Mouse (Mus musculus) spleen, postnatal 36 days (tissue): ENCODE data around the gene Tmem237.

Source experiments
- DNase-seq, 2 experiments: peaks; one replicate each; pipeline ENCODE4 v3.0.0; 2022; ENCODE audit warnings: low spot score in 2 of 2, mixed read lengths in 1 of 2

Gene Tmem237

DNA sequence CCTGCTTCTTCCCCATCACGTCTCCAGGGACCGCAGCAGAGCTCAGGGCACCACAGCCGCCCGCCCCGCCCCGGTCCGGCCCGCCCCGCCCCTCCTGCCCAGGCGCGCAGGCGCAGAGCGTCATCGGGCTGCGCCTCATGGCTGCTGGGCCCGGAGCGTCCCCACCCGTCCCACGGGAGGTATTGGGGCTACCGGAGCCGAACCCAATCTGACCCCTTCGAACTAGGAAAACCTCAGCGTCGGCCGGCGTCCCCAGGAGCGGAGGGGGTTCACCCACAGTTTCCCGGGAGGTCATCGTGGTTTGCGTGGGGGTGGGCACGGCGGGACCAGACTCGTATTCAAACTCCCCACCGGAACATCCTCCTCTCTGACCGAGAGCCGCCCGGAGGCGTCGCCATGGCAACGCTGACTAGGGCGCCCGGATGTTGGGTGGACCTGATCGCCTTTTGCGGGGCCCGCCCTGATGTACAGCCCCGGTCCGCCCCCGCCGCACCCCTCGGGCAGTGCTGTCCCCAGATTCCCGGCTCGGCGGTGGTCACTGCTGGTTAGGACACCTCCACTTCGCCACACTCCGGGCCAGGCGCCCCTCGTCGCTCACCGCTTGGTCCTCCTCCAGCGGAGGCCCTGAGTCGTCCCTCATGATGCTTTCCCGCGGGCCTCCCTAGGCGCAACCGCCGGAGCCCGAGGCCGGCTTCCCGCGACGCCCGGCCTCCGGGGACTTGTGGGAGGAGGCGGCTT is at the start of gene Tmem237:
Tmem237 (minus strand) TSS at position 689 of the 738 bp plus-strand sequence.
- peak; percentile 87 to 88 for DNase-seq

DNA sequence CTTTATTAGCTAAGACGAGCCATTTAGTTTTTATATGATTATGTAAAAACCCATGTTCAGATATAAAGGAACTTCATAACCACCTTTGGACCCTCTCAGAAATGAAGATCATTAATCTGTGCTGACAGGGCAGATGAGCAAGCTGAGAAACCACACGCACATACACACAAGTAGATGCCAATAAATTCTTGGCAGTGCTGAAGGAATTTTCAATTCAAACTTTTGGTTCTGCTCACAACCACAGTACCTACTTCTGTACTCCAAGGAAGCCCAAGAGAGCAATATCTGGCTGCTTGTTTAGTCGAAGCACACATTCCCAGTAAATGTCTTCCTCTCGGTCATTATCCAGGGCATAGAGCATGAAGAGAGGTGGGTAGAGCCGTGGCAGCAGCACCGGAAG is 49.4 kb upstream of the Tmem237 start:
- no peak for DNase-seq

DNA sequence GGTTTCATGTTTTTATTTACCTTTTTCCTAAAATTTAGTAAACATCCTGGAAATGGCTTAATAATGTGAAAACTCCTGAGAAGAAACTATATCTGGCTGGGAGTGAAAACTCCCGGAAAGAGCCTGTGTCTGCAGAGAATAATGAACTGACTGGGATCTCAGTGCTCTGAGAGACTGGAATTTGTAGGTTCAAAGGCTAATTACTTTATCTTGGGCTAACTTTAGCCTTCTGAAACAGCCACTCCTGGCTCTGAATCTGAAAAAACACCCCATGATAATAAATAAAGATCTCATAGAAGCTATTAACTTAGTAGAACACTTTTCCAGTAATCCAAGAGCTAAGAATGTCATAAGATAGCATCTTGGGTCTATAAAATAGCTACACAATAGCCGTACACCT is 48.3 kb upstream of the Tmem237 start:
- DNase-seq = no peak

DNA sequence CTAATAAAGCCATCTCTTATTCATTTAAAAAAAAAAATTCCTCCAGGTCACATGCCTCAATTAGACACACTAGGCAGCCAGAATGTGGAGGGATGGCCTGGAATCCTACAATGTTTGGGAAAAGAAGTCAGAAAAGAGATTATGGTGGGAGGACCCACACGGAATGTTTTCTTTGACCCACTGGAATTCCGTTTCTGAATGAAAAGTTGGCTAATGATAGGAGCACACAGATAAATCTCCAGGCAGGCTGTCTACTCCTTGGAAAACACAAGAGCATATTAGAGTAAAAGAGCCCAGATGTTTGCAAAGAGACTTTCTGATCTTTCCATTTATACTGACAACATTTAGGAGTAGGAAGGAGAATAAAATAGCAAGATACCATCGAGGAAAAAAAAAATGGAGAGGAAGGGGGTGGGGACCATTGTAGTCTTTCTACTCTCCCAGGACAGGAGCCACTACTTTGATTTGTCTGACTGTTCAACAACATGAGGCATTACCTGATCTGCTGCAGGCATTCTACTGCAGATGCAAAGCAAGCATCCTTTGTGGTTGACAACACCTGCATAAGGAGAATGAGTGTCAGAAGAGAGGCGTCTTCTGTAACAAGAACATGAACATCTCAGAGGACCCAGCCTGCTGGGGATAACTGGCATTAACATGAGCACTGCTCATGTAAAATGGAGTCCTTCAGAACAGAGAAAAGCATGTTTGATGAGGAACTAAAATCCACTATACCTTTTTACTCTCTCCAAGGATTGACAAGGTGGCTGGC is 47.6 kb upstream of the Tmem237 start:
- no peak for DNase-seq

DNA sequence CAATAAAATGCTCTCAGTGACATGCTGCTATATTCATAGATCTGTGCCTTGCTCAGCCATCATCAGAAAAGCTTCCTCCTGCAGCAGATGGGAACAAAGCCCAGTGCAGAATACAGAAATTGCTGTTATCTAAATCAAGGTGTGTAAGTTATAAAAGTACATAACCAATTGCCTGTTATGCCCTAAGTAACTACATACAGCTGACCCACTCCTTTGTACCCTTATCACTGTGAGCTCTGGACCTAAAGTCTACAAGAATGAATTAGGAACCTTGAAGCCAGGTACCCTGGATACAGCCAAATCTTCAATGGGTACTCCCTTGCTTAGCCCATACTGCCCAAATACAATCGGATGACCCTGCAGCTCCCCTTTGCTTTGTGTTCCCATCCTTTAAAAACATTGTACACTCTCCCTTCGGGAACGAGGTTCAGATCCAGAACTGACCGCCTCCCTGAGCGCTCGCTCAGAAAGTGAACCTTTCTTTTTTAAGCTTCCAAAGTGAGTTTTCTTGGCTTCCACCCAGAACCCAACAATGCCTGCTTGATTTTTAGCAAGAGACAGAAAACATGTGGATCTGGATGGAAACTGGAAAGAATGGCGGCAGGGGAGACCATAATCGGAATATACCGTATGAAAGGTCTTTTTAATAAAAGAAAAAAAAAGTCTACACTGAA is 46.2 kb upstream of the Tmem237 start:
- DNase-seq = no peak

DNA sequence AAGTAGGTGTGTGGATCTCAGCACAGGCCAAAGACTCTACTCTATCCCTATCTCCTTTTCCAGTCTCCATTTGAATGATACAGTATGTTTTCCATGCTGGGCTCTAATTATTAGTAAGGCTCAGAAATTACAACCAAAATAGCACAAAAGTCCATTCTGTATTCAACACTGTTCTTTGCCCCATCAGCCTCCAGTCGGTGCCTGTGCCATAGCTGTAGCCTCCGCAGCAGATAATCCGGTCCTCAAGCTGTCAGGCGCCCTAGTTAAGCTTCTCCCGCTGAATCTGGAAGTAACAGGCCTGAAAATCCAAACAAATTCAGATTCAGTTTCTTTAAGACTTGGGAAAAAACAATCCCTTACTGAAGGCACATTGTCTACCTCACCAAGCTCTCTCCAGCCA is 43.7 kb upstream of the Tmem237 start:
- no peak for DNase-seq

DNA sequence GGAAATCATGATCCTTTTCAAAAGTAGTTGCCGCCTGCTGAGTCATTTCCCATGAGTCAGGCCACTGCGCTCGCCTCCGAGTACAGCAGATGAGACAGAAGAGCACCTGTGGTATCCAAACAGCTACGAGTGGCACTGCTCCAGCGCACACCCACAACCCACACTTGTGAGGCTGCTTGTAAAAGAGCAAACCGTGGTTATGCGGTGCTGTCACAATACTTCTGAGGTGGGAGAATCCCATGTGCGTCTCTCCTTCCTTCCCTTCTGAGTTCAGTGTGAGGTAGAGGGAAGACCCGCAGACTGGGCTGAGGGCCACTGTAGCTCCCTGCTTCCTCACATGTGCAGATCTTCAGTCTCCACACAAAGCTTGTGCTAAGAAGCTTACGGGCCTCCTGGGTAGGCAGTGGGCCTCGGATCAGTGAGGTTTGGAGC is 42.8 kb upstream of the Tmem237 start, which contains the start of gene Mpp4:
Mpp4 (minus strand) TSS at position 360 of the 432 bp plus-strand sequence.
- DNase-seq = no peak

DNA sequence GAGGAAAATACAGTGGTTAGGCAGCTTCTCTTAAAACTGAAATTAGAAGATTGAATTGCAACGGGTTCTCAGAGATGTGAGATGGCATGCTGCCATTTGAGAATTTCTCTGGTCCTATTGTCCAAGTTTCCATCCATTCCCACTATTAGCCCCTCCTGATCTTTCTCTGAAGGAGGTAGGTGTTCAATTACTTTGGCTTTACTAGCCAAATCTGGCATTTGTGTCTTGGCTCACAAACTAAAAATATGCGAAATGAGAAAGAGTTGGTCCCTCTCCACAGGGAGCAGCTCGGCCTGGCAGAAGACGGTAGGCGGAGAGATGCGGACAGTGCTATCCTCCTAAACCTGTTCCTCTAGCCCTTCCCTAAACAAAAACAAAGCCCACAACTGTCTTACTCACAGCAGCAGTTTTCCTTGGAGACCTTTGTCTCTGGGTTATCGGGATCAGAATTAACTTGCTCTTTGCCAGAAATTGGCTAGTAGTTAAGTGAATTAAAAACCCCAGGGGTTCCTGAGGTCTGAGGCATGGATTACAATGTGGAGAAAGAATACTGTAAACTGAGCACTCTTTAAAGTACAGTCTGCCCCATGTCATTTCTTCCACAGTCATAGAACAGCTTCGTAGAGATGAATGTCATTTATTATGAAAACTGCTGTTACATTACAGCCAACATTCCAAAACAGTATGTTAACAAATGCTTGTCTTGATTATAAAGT is 42.3 kb upstream of the Tmem237 start:
- no peak for DNase-seq

DNA sequence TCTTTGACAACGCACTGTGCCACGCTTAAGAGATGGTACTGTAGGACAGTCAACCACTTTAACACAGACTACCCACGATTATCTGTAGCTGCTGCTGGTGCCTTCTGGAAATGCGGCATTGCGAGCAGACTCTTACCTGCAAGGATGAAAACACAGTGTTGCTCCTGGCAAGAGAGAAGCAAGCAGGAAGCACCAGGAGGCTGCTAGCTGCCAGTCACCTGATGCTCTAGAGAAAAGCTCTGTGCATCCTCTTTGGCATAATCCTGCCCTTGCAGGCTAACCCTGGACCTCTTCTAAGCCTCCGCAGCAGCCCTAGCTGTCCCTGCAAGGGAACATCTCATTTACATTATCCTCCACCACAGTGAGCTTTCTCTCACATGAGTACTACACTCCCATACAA is 41.2 kb upstream of the Tmem237 start:
- no peak for DNase-seq

DNA sequence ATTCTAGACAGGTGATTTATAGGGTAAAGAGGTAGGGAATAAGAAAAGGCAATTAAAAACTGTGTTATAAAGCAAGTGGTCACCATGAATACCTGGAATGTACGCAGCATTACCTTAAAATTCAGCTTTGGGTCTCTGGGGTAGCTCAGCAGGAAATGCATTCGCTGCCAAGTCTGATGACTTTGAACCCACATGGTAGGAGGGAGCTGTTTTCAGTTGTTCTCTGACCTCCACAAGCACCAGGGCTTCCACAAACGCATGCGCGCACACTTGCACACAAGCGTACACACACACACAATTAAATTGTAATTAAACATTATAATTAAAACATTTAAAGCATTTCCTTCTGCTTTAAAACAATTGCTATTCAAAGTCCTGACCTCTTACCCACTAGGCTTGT is 40.7 kb upstream of the Tmem237 start:
- no peak for DNase-seq

DNA sequence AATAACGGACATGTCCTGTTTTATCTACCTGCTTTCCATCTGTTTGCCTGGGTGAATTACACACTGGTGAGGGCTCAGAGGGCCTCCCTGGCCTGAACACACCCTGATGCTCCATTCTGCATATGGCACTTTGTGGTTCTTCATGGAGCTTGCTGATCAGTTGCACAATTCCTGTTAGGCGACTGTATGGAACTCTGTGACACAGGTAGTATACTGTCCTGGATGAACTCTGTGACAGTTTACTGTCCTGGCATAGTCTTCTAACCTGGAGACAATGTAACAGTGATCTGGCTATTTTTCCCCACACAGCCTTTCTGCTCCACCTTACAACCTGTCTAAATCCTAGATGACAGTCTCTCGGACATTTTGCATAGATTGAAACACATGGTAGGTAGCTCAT is 38.9 kb upstream of the Tmem237 start:
- DNase-seq = no peak

DNA sequence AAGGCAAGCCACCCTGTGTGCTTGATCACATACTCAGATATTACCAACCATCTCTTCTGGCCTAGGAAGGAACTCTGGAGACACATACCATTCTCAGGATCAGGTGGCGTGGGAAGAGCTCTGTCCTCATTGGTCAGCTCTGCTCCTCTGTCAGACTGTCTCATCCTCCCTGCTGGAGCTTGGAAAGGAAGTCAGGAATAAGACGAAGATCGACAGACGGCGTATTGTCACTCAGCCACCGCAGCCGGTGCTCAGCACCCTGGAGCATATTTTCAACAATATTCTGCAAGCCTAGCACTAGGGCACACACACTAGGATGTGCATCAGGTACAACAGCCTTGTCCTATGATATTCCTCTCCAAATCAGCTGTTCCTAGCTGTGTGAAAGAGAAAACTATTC is 38.3 kb upstream of the Tmem237 start:
- no peak for DNase-seq

DNA sequence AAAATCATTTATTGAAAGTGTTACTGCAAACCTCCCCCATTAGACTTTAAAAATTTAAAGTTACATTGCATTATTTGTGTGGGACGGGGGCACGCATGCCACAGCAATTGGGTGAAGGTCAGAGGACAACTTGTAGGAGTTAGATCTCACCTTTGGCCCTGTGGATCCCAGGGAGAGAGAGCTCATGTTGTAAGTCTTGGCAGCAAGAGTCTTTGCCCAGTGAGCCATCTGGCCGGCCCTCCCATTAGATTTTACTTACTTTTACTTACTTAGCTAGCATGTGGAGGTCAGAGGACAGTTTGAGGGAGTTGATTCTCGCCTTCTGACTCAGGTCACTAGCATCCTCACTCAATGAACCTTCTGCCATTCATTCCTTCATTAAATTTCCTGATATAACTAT is 37.6 kb upstream of the Tmem237 start:
- DNase-seq = no peak

DNA sequence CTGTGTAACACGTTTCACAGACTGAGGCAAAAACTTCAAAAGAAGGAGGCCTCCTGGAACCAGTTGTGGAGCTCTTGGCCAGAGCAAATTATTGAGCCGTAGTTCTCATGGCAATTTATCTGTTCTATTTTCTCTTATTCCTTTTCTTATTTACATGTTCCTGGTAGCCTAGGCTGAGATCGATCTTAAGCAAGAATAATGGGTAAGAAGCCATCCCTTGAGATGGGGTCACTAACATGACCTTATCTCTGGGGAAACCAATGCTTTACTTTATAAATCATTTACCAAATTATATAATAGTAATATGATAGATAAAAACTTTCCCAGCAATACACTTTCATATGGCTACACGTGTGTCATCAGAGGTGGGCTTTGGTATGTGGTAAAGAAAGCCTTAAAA is 32.1 kb upstream of the Tmem237 start:
- DNase-seq = no peak

DNA sequence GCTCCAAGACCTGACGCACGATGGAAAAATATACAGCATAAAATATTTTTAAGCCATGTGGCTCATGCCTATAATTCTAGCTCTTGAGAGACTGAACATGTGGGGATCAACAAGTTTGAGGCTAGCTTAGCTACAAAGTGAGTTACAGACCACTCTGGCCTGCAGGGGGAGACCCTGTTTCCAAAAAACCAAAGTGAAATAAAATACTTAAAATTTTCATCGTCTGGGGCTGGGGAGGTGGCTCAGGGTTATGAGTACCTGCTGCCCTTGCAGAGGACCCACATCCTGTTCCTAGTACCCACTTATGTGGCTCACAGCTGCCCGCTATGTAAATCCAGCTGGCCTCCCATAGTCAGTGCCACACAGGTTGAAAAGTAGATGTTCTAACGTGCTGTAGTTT is 30.3 kb upstream of the Tmem237 start:
- no peak for DNase-seq

DNA sequence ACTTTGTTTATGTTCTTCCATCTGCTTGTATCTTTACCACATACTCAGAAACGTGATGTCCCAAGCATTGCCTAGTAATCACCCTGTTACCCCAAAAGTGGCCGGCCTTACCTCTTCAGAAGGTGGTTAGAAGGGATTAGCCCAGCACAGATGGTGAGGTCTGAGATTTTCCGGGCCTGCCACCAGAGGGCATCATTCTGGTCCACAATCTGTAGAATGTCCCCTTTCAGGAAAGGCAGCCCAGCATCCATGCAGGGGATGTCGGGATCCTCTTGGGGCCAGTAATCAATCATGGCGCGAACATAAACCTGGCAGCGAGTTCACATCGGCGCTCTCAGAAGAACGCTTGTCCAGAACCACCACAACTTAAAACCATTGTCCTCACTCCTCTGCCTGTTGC is 24.3 kb upstream of the Tmem237 start:
- peak; percentile 5 to 6 for DNase-seq

DNA sequence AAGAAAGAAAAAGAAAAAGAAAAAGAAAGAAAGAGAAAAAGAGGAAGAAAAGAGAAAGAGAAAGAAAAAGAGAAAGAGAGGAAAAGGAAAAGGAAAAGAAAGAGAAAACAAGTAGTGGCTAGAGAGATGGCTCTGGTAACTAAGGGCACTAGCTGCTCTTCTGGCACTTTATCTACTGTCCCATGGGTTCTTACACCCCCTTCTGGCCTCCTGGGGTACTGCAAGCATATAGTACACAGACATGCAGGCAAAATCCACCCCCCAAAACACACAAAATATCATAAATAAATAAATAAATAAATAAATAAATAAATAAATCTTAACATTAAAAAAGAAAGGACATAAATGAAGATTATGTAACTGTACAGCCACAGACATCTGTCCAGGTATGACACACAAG is 22.6 kb upstream of the Tmem237 start:
- DNase-seq = peak; percentile 37 to 57

DNA sequence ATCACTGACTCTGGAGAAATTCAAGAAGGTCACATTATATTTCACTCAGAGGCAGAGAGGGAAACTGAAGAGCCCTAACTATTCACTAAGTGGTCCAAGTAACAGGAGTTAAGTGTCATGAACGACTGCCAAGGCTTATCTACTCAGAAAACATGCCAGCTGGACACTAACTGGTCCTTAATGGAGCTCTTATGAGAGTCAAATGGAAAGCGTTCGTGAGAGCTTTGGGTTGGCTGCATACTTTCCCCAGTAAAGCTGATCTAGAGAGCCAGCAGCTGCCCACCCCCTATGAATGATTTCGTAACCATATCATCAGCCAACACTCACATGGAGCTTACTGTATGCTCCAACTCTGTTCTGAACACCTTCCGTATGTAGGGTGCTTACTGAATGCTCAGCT is 14.2 kb upstream of the Tmem237 start:
- DNase-seq = no peak

DNA sequence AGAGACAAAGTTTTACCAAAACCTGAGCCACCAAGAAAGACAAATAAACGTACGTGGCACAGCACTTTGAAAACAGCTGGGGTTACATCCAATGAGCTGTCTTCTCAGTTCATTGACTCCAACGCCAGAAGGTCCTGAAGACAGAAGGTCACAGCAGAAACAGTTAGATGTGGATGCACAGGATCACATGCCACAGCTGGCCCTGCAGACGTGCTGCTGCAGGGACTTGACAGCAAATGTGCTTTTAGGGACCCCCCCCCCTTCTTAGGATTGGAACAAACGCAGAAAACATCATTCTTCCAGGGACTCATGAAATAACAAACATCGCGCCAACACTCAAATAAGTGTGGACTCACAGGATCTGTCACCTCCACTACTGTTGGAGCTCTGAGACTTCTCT is 8.7 kb upstream of the Tmem237 start:
- no peak for DNase-seq

DNA sequence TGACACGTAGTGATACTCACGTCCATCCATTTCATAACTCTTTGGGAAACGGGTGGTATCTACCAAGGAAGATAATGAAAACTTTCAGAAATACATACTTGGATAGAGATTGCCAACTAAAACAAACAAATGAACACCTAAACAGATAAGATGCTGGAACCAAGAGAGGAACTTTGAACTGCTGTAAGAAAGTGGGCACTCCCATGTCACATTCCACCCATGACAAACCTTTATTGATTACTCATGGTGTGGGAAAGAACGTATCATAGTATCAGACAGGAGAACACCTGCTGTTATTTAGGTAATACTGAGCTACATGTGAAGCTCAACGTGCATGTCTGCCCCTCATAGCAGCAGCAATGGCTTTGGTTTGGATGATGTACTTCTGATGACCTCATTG is 5.3 kb upstream of the Tmem237 start:
- no peak for DNase-seq

DNA sequence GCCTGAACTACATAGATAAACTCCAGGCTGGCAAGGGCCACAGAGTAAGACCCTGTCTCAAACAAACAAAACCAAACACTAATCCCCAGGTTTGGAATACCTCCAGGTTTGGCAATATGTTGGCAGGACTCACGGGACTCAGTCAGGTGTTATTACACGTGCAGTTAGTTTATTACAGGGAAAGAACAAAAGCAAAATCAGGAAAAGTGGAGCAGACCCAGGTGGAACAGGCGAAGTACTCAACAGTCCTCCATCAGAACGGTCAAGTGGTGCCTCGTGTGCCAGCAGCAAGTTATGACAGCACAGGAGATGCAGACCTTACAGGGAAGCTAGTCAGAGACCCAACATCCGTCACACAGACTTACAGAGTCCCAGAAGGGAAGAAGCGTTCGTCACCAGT is 9.7 kb downstream of the Tmem237 start:
- no peak for DNase-seq

DNA sequence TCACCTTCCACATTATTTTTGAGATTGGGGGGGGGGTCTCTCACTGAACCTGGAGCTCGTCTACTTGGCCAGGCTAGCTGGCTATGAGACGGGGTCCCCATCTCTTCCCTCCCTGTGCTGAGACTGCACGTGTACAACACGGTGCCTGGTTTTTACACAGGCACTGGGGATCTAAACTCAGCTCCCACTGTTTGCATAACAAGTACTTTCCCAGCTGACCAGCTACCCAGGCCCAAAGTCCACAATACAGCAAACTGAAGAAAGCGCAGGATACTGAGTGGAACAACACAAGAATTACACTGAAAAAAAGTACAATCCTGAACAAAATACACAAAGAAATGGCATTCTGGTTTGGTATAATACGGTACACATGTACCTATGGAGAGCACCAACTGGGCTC is 18.1 kb downstream of the Tmem237 start:
- no peak for DNase-seq
